Mouse (Mus musculus): Measurements from ENCODE around the gene Fam186a. TPM values are rescaled to one million over a fixed set of nuclear protein-coding genes. Genes with fewer than 3 reads are reported as not detected.

Gene Fam186a
- polyA plus RNA-seq (2015; fragmentation: Nextera tagmentation; extraction: Ambion mirVana): not detected in 2 replicates

GRCm38 (mm10) chr15:99966961-99967360, at the start of gene Fam186a:
Fam186a (minus strand) TSS chr15:99967061.

GRCm38 (mm10) chr15:99969765-99970164, 2.9 kb upstream of the Fam186a start, which contains the start of gene Larp4:
Larp4 (plus strand) TSS chr15:99970065.

GRCm38 (mm10) chr15:99875334-99875869, 91.5 kb downstream of the Fam186a start, which contains the start of gene Lima1:
Lima1 (minus strand) TSS chr15:99875456.

Other genes with a start within 250 kb of the Fam186a start
- 6.2 and 6.8 TPM in 2 replicates for gene Gpd1, start 249.5 kb downstream of the Fam186a start, polyA plus RNA-seq (2015; fragmentation: Nextera tagmentation; extraction: Ambion mirVana)
- 236 TPM in 2 replicates for gene Cox14, start 241.4 kb downstream of the Fam186a start, polyA plus RNA-seq (2015; fragmentation: Nextera tagmentation; extraction: Ambion mirVana)
- gene Cers5, start 194.2 kb downstream of the Fam186a start, polyA plus RNA-seq (2015; fragmentation: Nextera tagmentation; extraction: Ambion mirVana): 82.5 and 84.5 TPM in 2 replicates
- gene Lima1, start 91.6 kb downstream of the Fam186a start, polyA plus RNA-seq (2015; fragmentation: Nextera tagmentation; extraction: Ambion mirVana): 12.3 and 13.9 TPM in 2 replicates
- 20.9 and 21.5 TPM in 2 replicates for gene Larp4, start 3.0 kb upstream of the Fam186a start, polyA plus RNA-seq (2015; fragmentation: Nextera tagmentation; extraction: Ambion mirVana)
- 10.4 and 12.5 TPM in 2 replicates for gene Dip2b, start 71.6 kb upstream of the Fam186a start, polyA plus RNA-seq (2015; fragmentation: Nextera tagmentation; extraction: Ambion mirVana)

Data from neural tube, postnatal 0 days (tissue).